Mouse (Mus musculus): ENCODE measurements around the gene Baz2b.
"Not testable (repeated sequence)": the region's sequence is repeated elsewhere in the genome, so short reads cannot be mapped to it uniquely, and the experiment has no call there.

Gene Baz2b

DNA sequence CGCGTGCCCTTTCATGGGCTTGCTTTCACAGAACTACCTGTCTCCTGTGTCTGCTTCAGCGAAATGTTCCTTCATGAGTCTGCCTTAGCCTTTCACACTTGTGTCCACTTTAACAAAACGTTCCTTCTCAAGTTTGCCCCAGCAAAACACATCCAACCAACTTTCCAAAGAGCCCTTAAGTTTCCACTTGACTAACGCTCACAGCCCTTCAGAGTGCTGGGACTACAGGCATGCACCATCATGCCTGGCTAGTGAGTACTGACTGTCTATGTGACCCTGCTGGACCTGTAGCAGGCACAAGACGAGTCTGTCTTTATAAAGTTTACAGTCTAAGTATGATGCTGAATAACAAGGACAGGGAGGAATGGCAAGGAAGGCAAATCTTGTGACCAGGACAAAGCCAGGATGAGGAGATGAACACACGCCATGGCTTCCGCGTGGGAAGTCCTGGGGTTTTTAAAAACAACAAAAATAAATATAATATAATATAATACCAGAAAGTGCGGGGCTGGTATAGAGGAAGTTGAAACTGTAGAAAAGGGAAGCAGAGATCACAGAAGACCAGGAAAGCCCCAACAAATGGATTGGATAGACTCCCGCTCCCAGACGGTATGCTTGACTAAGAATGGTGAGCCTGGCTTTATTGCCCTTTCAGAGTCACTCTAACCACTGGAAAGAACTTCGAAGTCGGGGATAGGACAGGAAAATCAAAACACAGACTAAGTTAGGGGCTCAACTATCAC lies 120.7 kb downstream of the Baz2b start:
- DNase-seq, result no peak

DNA sequence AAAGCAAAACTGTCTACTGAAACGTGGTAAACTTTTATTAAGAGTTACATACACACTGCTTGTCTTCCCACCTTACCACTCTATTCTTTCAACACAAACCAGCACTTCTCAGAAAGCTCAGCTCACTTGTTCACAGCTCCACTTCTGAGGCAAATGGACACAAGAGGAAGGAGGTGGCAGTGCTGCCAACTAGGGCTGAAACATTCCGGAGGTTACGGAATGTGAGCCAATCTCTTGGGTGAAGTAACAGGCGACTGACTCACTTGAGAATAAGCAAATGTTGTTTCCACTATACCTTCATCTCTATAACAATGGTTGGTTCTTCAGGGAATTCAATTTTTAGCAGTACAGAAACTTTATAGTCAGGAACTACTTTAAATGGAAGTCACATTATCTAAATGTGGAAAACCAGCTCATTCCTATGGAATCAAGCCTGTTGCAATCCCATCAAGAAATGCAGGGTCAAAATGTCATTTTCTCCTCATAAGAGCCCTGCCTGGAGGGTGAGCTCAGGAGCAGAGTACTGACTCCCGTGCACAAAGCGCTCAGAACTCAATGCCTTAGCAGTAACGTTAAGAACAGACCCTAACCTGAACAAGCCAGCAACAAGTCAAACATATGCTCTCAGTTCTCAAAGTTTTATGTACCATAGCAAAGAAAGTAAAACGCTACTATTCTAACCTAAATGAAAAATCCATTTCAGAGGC lies 123.3 kb downstream of the Baz2b start:
- DNase-seq, result no peak

DNA sequence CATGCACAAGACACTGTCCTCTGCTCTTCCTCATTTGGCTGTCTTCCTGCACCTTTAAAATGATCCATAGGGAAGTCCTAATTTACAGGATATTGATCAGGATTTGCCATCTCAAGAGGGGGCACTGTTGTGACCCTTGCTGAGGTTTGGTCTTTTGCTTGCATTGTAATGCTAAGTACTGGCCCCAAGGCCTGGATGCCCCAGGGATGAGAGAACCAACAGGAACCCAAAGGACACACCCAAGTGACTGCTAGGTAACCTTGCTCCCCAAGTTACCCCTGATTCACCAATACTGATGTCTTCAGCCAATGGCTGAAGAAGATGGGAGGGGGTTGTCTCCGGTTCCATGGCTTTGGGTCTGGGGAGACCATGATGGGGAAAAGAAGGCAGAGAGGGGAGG lies 124.8 kb downstream of the Baz2b start:
- no peak for DNase-seq

- peak; percentile 71 for DNase-seq
These were observed 126.5 kb downstream of the Baz2b start for GRCm38 (mm10) chr2:60082984-60083636.

GRCm38 (mm10) chr2:60082225-60082624 lies 127.4 kb downstream of the Baz2b start:
- no peak for DNase-seq

DNA sequence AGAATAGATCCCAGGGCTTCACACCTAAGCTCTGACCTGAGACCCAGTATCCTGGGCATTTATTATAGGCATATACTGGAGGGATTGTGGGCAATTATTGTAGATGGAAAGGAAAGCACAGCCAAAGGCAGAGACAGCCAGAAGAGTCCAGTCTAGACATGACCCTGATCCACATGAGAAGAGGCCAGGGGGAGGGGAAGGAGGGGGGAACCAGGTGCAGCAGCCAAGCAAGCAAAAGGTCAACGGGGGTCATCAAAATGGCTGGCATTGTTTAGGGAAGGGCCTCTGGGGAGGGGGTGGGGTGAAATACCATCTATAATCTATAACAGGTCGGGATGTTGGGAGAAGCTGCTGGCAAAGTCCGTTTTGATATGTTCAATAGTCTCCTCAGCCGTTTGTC lies 128.8 kb downstream of the Baz2b start:
- DNase-seq, result no peak

DNA sequence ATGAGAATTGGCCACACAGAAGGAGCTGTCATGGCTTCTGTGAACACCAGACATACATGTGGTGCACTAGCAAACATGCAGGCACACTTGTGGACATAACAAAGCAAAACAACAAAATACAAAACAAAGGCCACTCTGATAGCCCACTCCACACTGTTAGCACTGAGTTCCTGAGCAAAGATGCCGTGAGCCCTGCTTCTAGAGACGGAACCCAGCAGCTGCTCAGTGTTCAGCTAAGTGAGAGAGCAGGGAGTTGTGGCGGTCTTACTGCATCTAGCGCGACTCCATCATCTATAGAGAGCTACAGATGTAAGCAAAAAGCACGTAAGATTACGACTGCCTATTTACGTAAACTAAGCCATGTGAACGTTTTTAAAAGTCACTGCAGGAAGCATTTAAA lies 132.0 kb downstream of the Baz2b start:
- DNase-seq, result no peak

DNA sequence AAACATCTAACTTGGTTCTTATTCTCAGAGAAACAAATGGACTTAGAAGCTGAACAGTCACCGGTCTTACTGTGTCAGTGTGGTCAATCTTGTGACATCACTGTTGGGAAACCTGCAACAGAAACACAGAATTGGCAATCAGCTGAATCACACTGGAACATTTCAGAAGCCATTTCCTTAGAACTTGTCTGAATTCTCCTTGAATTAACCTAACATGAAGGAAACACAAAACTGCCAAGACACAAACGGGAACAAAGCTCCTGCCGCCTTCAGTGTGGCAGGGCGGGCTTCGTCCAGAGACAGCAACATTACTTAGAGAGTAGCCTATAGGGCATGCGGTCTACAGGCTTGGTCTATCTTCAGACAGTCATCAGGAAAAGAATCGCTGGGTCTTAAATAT lies 132.8 kb downstream of the Baz2b start:
- no peak for DNase-seq

DNA sequence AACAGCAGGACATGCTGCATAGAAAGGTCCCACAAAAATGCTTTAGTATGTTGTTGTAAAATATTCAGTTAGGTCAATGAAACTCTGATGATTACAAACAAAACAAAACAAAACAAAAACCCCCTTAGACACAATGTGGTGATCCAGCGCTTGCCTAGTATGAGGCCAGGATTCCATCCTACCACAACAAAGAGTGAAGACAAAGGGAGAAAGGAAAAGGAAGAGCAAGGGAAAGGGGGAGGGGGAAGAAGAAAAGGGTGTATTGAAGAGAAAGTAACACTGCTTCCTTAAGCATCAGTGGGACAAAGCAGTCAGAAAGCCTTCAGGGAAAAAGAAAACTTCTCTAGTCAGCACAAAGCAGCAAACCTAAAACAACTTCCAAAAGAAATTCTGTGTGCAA lies 133.6 kb downstream of the Baz2b start:
- no peak for DNase-seq

DNA sequence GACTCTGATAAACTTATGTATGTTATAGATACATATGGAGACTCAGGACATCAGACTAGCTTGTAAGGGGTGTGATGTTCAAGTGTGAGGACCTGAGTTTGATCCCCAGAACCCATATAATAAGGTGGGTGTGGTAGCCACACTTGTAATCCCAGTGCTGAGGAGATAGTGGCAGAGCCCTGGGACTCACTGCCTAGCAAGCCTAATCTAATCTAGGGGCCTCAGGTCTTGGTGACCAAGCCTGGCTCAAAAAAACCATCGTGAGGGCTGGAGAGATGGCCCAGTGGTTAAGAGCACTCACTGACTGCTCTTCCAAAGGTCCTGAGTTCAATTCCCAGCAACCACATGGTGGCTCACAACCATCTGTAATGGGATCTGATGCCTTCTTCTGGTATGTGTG lies 135.8 kb downstream of the Baz2b start:
- not testable (repeated sequence) for DNase-seq

DNA sequence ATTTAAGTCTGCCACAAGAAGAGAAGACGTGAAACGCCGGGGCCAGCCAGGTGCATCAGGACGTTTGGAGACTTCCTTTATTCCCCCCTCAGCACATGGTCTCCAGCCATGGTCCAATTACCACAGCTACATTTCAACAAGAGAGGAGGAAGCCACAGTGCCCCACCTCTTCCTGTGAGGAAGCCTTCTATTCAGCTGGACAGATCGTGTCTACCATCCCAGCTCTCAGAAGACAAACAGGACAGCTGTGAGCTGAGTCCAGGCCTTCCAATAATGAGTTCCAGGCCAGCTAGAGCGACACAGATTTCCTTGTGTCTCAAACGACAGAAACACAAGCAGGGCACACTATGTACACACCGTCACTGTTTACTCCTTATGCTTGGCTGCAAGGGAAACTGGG lies 137.8 kb downstream of the Baz2b start:
- DNase-seq, result no peak

DNA sequence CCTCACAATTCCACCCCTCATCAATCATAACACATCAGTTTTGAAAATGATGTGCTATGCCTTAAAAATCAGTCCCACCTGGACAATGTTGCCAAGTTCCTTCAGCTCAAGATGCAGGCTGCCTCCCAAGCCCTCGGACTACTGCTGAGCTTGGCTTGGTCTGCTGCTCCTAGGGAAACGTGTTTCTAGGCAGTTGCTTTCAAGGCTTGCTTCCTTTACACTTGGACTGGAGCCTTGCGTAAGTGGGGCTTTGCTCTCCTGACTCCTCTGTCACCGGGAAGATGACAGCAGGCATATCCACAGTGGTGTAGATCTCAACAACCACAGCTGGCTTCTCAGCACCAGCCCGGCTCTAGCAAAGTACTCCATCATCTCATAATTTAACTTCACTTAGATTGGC lies 138.7 kb downstream of the Baz2b start:
- DNase-seq, result no peak

DNA sequence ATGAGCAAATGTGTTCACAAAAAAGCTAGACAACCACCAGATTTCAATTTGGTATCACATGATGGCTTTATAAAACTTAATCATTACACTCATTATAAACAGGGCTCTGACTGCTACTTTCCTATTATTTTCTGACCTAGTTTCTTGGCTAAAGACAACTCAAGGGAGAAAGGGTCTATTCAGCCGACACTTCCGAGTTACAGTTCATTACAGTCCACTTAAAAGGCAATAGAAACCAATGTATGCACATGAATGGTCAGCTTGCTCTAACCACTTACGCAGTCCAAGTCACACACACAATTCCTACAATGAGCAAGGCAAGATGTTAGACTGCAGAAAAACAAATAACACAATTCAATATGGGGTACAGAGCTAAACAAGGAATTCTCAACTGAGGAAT lies 141.2 kb downstream of the Baz2b start:
- DNase-seq, result no peak

- DNase-seq, result no peak
These were observed 144.2 kb downstream of the Baz2b start for GRCm38 (mm10) chr2:60065415-60065814.

- DNase-seq, result no peak
These were observed 149.4 kb downstream of the Baz2b start for GRCm38 (mm10) chr2:60060185-60060775.

DNA sequence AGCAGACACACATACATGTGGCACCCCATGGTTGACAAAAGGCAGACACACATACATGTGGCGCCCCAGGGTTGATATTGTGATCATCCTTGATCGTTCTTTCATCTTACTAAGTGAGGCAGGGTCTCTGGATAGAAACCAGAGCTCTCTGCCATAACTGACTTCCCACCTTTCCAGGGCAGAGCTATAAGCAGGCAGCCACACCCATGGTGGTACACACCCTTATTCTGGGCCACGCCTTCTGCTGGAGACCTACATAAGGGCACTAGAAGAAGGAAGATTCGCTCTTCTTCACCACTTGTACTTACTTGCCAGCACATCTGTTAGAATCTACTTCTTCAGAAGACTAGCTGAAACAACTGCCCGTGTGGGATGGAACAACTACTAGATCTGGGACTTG lies 150.3 kb downstream of the Baz2b start:
- no peak for DNase-seq

- no peak for DNase-seq
These were observed 153.6 kb downstream of the Baz2b start for GRCm38 (mm10) chr2:60056043-60056442.

DNA sequence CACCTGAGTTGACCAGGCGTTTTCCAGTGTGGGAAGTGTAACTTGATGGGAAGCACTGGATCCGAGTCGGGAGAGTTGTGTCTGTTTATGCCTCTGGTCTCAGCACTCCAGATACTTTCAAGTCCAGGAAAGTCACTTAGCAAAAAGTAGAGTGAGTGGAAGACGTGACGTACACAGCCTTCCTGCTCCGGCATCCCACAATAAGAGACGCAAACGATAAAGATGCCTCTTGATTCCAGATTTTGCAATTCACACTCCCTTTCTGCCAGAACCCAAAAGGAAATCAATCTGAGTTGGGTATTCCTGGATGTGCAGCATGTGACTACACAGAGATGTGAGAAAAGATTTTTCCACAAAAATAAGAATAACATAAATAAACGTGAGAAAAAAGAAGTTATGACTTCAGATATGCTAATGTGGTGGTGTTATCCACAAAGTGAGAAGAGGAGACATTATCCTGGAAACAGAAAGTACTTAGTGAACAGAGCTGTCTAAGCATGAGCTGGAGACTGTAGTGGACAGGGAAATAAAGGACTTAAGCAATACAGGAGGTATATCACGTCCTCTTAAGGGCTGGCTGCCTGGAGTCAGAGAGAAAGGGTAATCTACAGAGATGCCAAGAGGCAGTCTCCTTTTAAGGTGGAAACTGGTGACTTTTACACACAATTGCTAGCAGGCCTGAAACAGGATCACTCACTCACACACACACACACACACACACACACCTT lies 154.7 kb downstream of the Baz2b start:
- no peak for DNase-seq

- no peak for DNase-seq
These were observed 156.2 kb downstream of the Baz2b start for GRCm38 (mm10) chr2:60053222-60054010.

- DNase-seq, result no peak
These were observed 158.8 kb downstream of the Baz2b start for GRCm38 (mm10) chr2:60050667-60051460.

DNA sequence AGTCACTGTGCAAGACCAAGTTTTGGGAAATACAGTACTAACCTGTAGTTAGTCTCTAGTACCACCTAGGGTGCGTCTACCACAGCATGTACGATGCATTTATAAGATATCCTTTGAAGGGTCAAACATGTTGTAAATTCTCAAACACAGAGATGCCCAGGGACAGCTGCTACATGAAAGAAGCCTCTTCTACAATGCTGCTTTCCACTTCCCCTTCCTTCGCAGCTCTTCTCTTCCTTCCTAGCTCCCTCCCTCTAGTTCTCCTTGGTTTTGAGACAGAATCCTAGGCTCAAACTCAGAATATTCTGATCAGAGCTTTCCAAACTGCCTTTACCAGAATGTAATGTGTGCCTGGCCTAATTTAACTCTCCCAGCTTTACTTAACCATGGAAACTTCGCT lies 159.8 kb downstream of the Baz2b start:
- DNase-seq, result no peak
